Mouse (Mus musculus) cortical plate, adult 2 months (tissue): ENCODE results near the gene Zc3h13.

Experiments
- CTCF ChIP-seq: fragments of 200-500 bp; IDR thresholded peaks from 2 replicates; pipeline ENCODE4 v1.5.1; 2011; ENCODE audit warnings: mild to moderate bottlenecking, control low read depth, low read length; ENCODE audit not compliant: insufficient read depth; ENCODE audit errors: extremely low read depth
- POLR2A ChIP-seq: fragments of 200-500 bp; IDR thresholded peaks from 2 replicates; pipeline ENCODE4 v1.6.1; 2011; ENCODE audit warnings: mild to moderate bottlenecking, low read length, control low read depth; ENCODE audit not compliant: insufficient read depth; ENCODE audit errors: extremely low read depth

- TF ChIP-seq CTCF, result no peak
- TF ChIP-seq POLR2A, result no peak
These were observed 47.1 kb upstream of the Zc3h13 start for GRCm38 (mm10) chr14:75237096-75237495.
